Mouse (Mus musculus) large intestine, adult 2 months (tissue): ENCODE results near the gene Rnft2. TPM values are rescaled to one million over a fixed set of nuclear protein-coding genes. Genes with fewer than 3 reads are reported as not detected.

ENCODE experiments used
- DNase-seq: peaks from one replicate; pipeline ENCODE4 v3.0.0-alpha.2; 2012; ENCODE audit warnings: low read depth, low spot score
- WGBS: fragments of 180-500 bp; shearing (Covaris S2); methylation state at CpG from one replicate; pipeline ENCODE4 v1.1.7; 2018; 5-methylcytosine and 5-hydroxymethylcytosine counted together
- polyA plus RNA-seq: library from polyadenylated mRNA; depleted of rRNA; stranded (reverse); fragments of >200 nt; gene quantifications from 2 replicates; pipeline ENCODE4 v1.2.3, GENCODE M21; 2012

Gene Rnft2
- polyA plus RNA-seq, 1 experiment, result 1.1 TPM

DNA sequence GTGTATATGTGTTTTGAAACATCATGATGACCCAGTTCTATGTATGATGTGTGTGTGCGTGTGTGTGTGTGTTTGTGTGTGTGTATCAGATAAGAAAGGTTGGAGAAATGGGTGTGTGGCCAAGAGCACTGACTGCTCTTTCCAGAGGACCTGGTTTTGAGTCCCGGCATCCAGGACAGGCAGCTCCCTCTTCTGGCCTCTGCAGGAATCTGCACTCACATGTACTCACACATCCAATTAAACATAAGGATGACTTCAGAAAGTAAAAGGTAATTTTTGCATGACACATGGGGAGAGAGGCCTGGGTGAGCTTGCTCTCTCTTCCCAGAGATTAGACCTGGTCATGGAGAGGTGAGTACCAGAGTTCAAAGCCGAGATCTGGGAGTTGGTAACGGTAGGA is 12.1 kb upstream of the Rnft2 start:
- WGBS, result 98% methylated on average over 4 of the region's 4 CpGs
- DNase-seq, result no peak

- no peak for DNase-seq
These were observed 8.6 kb upstream of the Rnft2 start for GRCm38 (mm10) chr5:118253551-118253950.

DNA sequence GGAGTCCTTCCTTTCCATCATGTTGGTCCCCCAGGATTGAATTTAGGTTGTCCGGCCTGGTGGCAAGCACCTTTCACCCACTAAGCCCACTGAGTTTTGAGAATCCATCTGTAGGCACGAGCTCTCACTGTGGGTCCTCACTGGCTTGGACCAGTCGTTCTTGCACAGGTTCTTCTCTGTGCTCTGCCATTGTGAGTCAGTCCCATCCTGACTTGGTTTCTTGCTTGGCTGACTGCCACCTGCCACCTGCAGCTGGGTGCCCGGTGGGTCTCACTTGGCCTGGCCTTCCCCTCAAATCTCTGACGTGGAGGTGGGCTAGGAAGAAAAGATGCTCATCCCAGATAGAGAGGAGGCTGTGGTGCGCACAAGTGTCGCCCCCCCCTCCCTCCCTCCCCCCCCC is 6.1 kb upstream of the Rnft2 start:
- DNase-seq, result no peak
- WGBS, result 82% methylated on average over 7 of the region's 7 CpGs

More at GRCm38 (mm10) chr5:118253551-118253950, 8.6 kb upstream of the Rnft2 start:
- WGBS, result 93% methylated on average over 3 of the region's 3 CpGs

DNA sequence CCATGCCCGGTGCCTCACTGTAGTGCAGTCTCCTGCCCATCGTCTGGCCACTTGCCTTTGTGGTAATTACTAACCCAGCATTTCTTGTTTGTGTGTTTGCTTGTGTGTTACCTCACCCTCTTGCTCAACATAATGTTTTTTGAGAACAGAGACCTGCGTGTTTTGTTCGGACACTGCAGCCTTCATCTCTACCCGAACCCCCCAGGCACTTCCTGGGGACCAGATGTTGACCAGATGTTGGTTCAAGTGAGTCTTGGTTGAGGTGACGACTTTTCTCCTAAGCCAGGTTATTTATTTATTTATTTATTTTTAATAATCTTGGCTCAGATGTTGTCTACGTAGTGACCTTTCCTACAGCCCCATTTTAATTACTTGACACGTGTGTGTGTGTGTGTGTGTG is 2.5 kb upstream of the Rnft2 start:
- WGBS, result 87% methylated on average over 8 of the region's 8 CpGs
- DNase-seq, result no peak

DNA sequence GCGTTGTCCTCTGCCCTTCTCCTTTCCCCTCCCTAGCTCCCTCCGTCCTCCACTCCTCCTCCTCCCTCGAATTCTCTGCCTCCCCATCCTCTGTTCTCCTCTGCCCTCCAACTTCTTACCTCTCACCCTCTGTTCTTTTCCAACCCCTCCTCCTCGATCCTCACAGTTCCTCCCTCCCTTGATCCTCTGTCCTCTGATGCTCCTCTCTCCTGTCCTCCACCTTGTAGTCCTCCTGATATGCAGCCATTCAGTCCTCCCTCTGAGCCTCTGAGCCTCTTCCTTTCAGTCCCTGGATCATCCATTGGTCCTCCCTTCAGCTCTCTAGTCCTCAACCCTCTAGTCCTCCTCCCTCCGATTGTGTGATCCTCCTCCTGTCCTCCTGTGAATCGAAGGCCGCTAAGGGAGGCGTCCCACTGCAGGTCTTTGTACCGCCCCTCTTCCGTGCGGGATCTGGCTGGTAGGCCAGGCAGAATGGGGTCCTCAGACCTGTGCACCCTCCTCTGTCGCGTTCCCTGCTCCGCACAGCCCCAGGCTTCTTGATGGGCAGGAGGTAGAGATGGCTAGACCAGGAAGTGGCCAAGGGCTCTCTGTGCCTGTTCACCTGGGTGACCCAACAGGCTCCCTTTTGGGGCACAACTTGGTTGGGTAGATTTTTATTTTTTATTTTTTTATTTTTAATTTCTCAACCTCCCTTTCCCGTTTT is 841 bp upstream of the Rnft2 start:
- no peak for DNase-seq
- 4% methylated on average over 15 of the region's 15 CpGs for WGBS

DNA sequence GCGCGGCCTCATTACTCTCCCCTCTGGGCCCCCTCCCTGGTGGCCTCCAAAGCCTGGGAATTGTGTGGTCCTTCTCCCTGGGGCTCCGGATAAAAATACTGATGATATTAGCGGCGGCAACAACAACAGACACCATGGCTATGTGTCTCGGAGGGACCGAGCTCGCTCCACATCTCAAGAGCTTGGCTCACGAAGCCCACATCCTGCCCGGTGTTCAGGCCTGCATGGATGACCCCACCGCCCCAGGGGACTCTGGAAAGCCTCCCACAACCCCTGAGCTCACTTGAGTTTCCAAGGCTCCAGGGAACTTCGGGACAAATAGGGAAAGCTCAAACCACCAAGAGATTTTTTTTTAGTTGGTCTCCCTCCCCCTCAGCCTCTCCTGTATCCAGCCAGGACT is 5.2 kb downstream of the Rnft2 start:
- 88% methylated on average over 12 of the region's 12 CpGs for WGBS
- DNase-seq, result no peak

- no peak for DNase-seq
- 88% methylated on average over 12 of the region's 12 CpGs for WGBS
These were observed 8.0 kb downstream of the Rnft2 start for GRCm38 (mm10) chr5:118236891-118237290.

GRCm38 (mm10) chr5:118230071-118230611 is 14.8 kb downstream of the Rnft2 start:
- DNase-seq, result no peak

GRCm38 (mm10) chr5:118223142-118223757 is 21.7 kb downstream of the Rnft2 start:
- no peak for DNase-seq
- WGBS, result 62% methylated on average over 9 of the region's 9 CpGs

More at GRCm38 (mm10) chr5:118230071-118230611, 14.8 kb downstream of the Rnft2 start:
- WGBS, result 88% methylated on average over 13 of the region's 13 CpGs

DNA sequence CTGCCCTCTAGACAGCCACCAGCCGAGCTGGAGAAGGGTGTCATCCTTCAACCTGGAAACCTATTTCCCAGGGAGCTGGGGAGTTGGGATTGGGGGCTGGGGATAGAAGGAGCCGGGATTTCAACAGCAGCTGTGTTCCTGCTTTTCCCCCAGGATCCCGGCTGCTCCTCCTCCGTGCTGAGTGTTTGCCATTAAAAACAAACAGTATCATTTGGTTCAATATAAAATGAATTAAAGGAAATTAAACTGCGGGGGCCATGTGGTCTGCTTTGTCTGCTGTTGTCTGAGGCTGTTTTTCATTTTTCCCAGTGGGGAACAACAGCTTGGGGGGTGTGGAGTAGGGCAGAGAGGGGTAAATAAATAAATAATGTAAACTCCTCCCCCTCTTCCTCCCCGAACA is 27.5 kb downstream of the Rnft2 start:
- 65% methylated on average over 6 of the region's 6 CpGs for WGBS
- DNase-seq, result no peak

GRCm38 (mm10) chr5:118214418-118215154 is 30.3 kb downstream of the Rnft2 start:
- DNase-seq, result no peak
- WGBS, result 6% methylated on average over 24 of the region's 24 CpGs

DNA sequence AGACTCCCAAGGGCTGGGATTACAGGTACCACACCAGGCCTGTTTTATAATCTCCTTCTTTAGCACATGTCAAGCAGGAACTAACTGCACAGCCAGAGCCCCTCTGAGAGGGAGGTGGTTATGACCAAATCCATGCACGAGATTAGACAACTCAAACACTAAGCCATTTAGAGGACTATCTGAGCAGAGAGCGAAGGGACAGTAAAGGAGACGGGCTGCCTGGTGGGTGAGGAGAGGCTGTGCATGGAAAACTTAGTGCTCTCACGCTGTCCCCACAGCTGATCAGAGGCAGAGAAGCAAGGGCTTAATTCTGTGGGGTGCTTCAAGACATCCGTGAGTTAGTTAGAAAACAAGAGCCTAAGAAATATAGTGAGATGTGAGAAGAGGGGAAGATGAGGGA is 30.9 kb downstream of the Rnft2 start:
- DNase-seq, result no peak
- WGBS, result 22% methylated on average over 5 of the region's 5 CpGs

DNA sequence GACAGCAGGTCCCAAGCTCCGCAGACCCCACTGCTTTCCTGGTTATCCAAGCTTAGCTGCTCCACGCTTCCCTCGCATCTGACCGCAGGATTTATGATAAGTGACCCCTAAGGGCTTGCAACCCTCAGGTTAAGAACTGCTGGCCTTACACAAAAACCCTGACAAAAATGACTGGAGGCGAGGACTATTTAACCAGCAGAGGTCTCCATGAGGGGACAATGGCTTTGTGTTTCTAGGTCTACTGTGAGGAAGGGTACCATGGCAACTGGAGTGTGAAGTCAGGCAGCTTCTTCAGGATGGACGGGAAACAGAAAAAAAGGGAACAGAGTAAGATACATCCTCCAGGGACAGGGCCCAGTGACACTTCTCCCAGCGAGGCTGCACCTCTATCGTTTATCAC is 39.1 kb downstream of the Rnft2 start:
- no peak for DNase-seq
- 90% methylated on average over 8 of the region's 8 CpGs for WGBS

DNA sequence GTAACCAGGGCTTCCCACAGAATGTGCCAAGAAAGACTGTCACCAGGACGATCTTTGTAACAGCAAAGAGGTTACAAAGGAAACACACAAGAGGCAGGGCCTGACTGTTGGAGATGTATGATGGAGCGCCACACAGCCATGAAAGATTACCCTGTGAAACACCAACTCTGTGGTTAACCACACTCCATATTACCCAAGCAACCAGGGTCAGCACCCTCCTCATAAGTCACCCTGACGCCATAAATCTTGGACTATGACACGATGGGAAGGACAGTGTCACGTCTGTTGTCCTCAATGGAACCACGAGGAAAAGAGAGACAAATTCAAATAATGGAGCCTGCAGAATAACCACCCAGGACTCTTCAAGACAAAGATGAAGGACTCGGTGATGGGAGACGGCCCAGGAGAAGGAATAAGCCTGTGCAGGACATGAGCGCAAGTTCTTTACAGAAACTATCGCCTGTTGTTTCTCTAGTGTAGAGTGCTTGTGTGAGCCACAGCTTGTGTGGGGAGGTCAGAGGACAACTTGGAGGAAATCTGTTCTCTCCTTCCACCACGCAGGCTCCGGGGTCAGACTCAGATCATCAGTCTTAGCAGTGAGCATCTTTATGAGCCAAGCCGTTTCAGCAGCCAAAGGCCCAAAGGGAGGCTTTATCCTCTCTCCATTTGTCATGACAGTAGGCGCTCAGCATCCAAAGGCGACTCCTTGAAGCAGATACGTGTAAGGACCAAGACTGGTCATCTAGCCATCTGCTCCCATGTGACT is 40.1 kb downstream of the Rnft2 start:
- WGBS, result 66% methylated on average over 16 of the region's 16 CpGs
- DNase-seq, result no peak

DNA sequence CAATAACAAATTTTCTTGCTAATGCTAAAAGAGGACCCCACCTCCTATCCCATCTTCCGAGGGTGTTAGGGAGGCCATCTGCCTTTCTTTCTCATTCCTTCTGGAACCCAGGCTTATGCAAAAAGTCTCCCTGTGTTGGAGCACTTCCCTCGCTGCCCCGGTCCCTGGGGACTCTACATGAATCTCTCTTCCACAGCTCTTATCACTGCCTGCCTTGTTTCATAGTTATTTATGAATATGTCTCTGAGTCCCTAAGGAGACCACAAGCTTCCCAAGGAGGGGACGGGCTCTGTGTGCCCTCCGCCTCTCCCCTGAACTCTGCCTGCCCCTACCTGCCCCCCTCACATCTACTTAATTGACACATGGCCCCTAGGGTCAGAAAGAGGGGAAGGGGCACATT is 45.2 kb downstream of the Rnft2 start:
- no peak for DNase-seq
- 84% methylated on average over 5 of the region's 5 CpGs for WGBS

- WGBS, result 65% methylated on average over 13 of the region's 13 CpGs
These were observed 47.5 kb downstream of the Rnft2 start for GRCm38 (mm10) chr5:118197421-118197820.

GRCm38 (mm10) chr5:118192221-118192620 is 52.7 kb downstream of the Rnft2 start:
- WGBS, result 27% methylated on average over 18 of the region's 18 CpGs
- no peak for DNase-seq

More at GRCm38 (mm10) chr5:118197421-118197820, 47.5 kb downstream of the Rnft2 start:
- DNase-seq, result no peak

- 67% methylated on average over 9 of the region's 9 CpGs for WGBS
These were observed 54.4 kb downstream of the Rnft2 start for GRCm38 (mm10) chr5:118190491-118190890.

GRCm38 (mm10) chr5:118188356-118188755 is 56.6 kb downstream of the Rnft2 start:
- WGBS, result 66% methylated on average over 6 of the region's 6 CpGs

More at GRCm38 (mm10) chr5:118190491-118190890, 54.4 kb downstream of the Rnft2 start:
- DNase-seq, result no peak

More at GRCm38 (mm10) chr5:118188356-118188755, 56.6 kb downstream of the Rnft2 start:
- DNase-seq, result no peak
